Mouse (Mus musculus): ENCODE measurements around the gene Hist1h1c. TPM values are rescaled to one million over a fixed set of nuclear protein-coding genes. Genes with fewer than 3 reads are reported as not detected.
A peak's percentile ranks its signal among the peaks of the same experiment; 100 is the strongest.

The Hist1h1c gene
- total RNA-seq, 1 experiment, result 496 TPM

DNA sequence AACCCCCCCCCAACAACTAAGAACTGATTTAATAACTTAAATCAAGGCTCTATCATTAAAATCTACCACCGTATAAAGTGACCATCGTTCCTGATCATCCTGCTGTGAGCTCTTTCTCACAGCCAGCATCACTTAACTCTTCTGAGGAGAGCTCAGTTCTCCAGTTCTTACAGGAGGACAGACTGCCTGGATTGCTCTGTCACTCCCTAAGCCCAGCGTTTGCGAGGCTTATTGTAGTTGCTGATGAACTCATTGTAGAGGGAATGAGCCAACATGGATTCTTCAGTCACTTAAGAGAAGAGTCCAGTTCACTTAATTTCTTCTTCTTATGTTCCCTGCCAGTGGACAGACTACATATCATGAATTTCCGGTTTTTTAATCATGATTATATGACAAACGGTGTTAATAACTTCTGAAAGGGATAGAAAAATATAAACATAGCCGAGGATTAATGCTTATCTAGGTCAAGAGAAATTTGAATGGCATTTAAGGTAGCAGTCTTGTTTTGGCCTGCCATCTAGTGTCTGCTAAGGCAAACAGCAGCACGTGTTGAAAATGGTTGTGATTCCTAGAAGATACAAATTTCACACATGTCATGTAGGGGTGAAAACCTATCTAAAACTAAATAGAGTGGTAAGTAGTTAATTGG is 6.3 kb upstream of the Hist1h1c start:
- H3K9ac ChIP-seq (ENCODE audit: insufficient read depth, low read depth, low read length, poor library complexity, severe bottlenecking), result no peak overlapping the region
- no peaks in the 10 kb centered on the region for H3K36me3 ChIP-seq (ENCODE audit: control insufficient read depth, insufficient read depth, low read length, poor library complexity, severe bottlenecking)
- no peak overlapping the region for H3K4me3 ChIP-seq (ENCODE audit: insufficient read depth in 1 of 2, low read depth in 1 of 2, low read length in 2 of 2, poor library complexity in 1 of 2, severe bottlenecking in 1 of 2)
- H3K27ac ChIP-seq (ENCODE audit: insufficient read depth, low read depth, low read length, poor library complexity, severe bottlenecking), result no peak overlapping the region
- in situ Hi-C loops (cut with MboI; ENCODE audit: low sequenced_read_pairs in 2 of 2, unreplicated experiment in 2 of 2), result no loop called here
- H3K4me1 ChIP-seq (ENCODE audit: control insufficient read depth in 2 of 2, insufficient read depth in 2 of 2, low read length in 2 of 2, poor library complexity in 1 of 2), result 0 out of 4 replicates have a peak, but pooled peaks cover 0 to 2% of the 10 kb centered on the region in 2 experiments
- H3K9me3 ChIP-seq (ENCODE audit: control insufficient read depth, insufficient read depth, low read depth, low read length), result no peaks in the 10 kb centered on the region
- DNase-seq (ENCODE audit: low read depth, low spot score), result no peak
- TF ChIP-seq ZC3H11A (IDR thresholded peaks at IDR 0.05; ENCODE audit: borderline replicate concordance, low read depth, low read length) (peak; percentile 33; the same call in 1 of the 2 replicates), CHD2 (IDR thresholded peaks at IDR 0.05; ENCODE audit: low read depth, low read length) (no peak), MAFK (IDR thresholded peaks at IDR 0.05; ENCODE audit: insufficient read depth, low read depth, low read length) (no peak), ZNF384 (IDR thresholded peaks at IDR 0.05; ENCODE audit: low read depth, low read length) (no peak), HCFC1 (IDR thresholded peaks at IDR 0.05; ENCODE audit: borderline replicate concordance, insufficient read depth, low read length) (no peak)

GRCm38 (mm10) chr13:23737091-23737490 is 1.5 kb upstream of the Hist1h1c start:
- Histone ChIP-seq H3K4me3 (ENCODE audit: insufficient read depth in 1 of 2, low read depth in 1 of 2, low read length in 2 of 2, poor library complexity in 1 of 2, severe bottlenecking in 1 of 2) (no peak overlapping the region), H3K4me1 (ENCODE audit: control insufficient read depth in 2 of 2, insufficient read depth in 2 of 2, low read length in 2 of 2, poor library complexity in 1 of 2) (peaks cover 0 to 4% of the 10 kb centered on the region in 2 experiments; a peak in 1 of 4 replicates), H3K27ac (ENCODE audit: insufficient read depth, low read depth, low read length, poor library complexity, severe bottlenecking) (no peak overlapping the region), H3K36me3 (ENCODE audit: control insufficient read depth, insufficient read depth, low read length, poor library complexity, severe bottlenecking) (no peaks in the 10 kb centered on the region), H3K9me3 (ENCODE audit: control insufficient read depth, insufficient read depth, low read depth, low read length) (no peaks in the 10 kb centered on the region), H3K9ac (ENCODE audit: insufficient read depth, low read depth, low read length, poor library complexity, severe bottlenecking) (no peak overlapping the region)
- in situ Hi-C loops (cut with MboI; ENCODE audit: low sequenced_read_pairs in 2 of 2, unreplicated experiment in 2 of 2), result no loop called here
- TF ChIP-seq MAFK (IDR thresholded peaks at IDR 0.05; ENCODE audit: insufficient read depth, low read depth, low read length) (no peak), HCFC1 (IDR thresholded peaks at IDR 0.05; ENCODE audit: borderline replicate concordance, insufficient read depth, low read length) (no peak), CHD2 (IDR thresholded peaks at IDR 0.05; ENCODE audit: low read depth, low read length) (no peak), ZNF384 (IDR thresholded peaks at IDR 0.05; ENCODE audit: low read depth, low read length) (no peak), ZC3H11A (IDR thresholded peaks at IDR 0.05; ENCODE audit: borderline replicate concordance, low read depth, low read length) (no peak)
- no peak for DNase-seq (ENCODE audit: low read depth, low spot score)

GRCm38 (mm10) chr13:23738041-23738440 is 567 bp upstream of the Hist1h1c start:
- no peaks in the 10 kb centered on the region for H3K9me3 ChIP-seq (ENCODE audit: control insufficient read depth, insufficient read depth, low read depth, low read length)
- DNase-seq (ENCODE audit: low read depth, low spot score), result no peak
- TF ChIP-seq MAFK (IDR thresholded peaks at IDR 0.05; ENCODE audit: insufficient read depth, low read depth, low read length) (no peak), HCFC1 (IDR thresholded peaks at IDR 0.05; ENCODE audit: borderline replicate concordance, insufficient read depth, low read length) (no peak), CHD2 (IDR thresholded peaks at IDR 0.05; ENCODE audit: low read depth, low read length) (no peak), ZC3H11A (IDR thresholded peaks at IDR 0.05; ENCODE audit: borderline replicate concordance, low read depth, low read length) (no peak), ZNF384 (IDR thresholded peaks at IDR 0.05; ENCODE audit: low read depth, low read length) (no peak)
- in situ Hi-C loops (cut with MboI; ENCODE audit: low sequenced_read_pairs in 2 of 2, unreplicated experiment in 2 of 2), result no loop called here
- H3K4me3 ChIP-seq (ENCODE audit: insufficient read depth in 1 of 2, low read depth in 1 of 2, low read length in 2 of 2, poor library complexity in 1 of 2, severe bottlenecking in 1 of 2), result peak overlapping the region in 1 of 2 experiments; percentile 32; a peak in 2 of 4 replicates
- peak overlapping the region; percentile 91; the same call in 1 of the 2 replicates for H3K9ac ChIP-seq (ENCODE audit: insufficient read depth, low read depth, low read length, poor library complexity, severe bottlenecking)
- no peaks in the 10 kb centered on the region for H3K36me3 ChIP-seq (ENCODE audit: control insufficient read depth, insufficient read depth, low read length, poor library complexity, severe bottlenecking)
- H3K27ac ChIP-seq (ENCODE audit: insufficient read depth, low read depth, low read length, poor library complexity, severe bottlenecking), result no peak overlapping the region; the same call in 1 of the 2 replicates
- peaks cover 0 to 3% of the 10 kb centered on the region in 2 experiments; a peak in 2 of 4 replicates for H3K4me1 ChIP-seq (ENCODE audit: control insufficient read depth in 2 of 2, insufficient read depth in 2 of 2, low read length in 2 of 2, poor library complexity in 1 of 2)

GRCm38 (mm10) chr13:23739069-23739921 is 687 bp downstream of the Hist1h1c start:
- in situ Hi-C loops (cut with MboI; ENCODE audit: low sequenced_read_pairs in 2 of 2, unreplicated experiment in 2 of 2), result no loop called here
- no peaks in the 10 kb centered on the region for H3K36me3 ChIP-seq (ENCODE audit: control insufficient read depth, insufficient read depth, low read length, poor library complexity, severe bottlenecking)
- peak overlapping the region; percentile 100 for H3K27ac ChIP-seq (ENCODE audit: insufficient read depth, low read depth, low read length, poor library complexity, severe bottlenecking)
- TF ChIP-seq MAFK (IDR thresholded peaks at IDR 0.05; ENCODE audit: insufficient read depth, low read depth, low read length) (no peak), ZNF384 (IDR thresholded peaks at IDR 0.05; ENCODE audit: low read depth, low read length) (no peak), ZC3H11A (IDR thresholded peaks at IDR 0.05; ENCODE audit: borderline replicate concordance, low read depth, low read length) (no peak), CHD2 (IDR thresholded peaks at IDR 0.05; ENCODE audit: low read depth, low read length) (peak; percentile 29; the same call in 1 of the 2 replicates), HCFC1 (IDR thresholded peaks at IDR 0.05; ENCODE audit: borderline replicate concordance, insufficient read depth, low read length) (peak; percentile 68; the same call in 1 of the 2 replicates)
- no peaks in the 10 kb centered on the region for H3K9me3 ChIP-seq (ENCODE audit: control insufficient read depth, insufficient read depth, low read depth, low read length)
- H3K4me1 ChIP-seq (ENCODE audit: control insufficient read depth in 2 of 2, insufficient read depth in 2 of 2, low read length in 2 of 2, poor library complexity in 1 of 2), result peaks cover 0 to 3% of the 10 kb centered on the region in 2 experiments; a peak in 3 of 4 replicates
- peak overlapping the region; percentile 66 to 74 for H3K4me3 ChIP-seq (ENCODE audit: insufficient read depth in 1 of 2, low read depth in 1 of 2, low read length in 2 of 2, poor library complexity in 1 of 2, severe bottlenecking in 1 of 2)
- peak overlapping the region; percentile 91 for H3K9ac ChIP-seq (ENCODE audit: insufficient read depth, low read depth, low read length, poor library complexity, severe bottlenecking)
- DNase-seq (ENCODE audit: low read depth, low spot score), result peak; percentile 93
